Mouse (Mus musculus) G1E (cell line): ENCODE results near the gene Pes1.

Experiments
- CTCF ChIP-seq: IDR thresholded peaks from 2 replicates; pipeline ENCODE4 v1.5.1; 2012; ENCODE audit warnings: low read depth, low read length, inconsistent platforms, mixed read lengths
- TAL1 ChIP-seq: conservative IDR thresholded peaks from 2 replicates; pipeline ENCODE4 v1.6.1; 2012; ENCODE audit warnings: low read depth, low read length, inconsistent platforms, mixed read lengths

GRCm38 (mm10) chr11:4027066-4027465, 63.3 kb downstream of the Pes1 start:
- TF ChIP-seq CTCF (no peak), TAL1 (no peak)
